ENCODE assay signal across 17 mouse cellular contexts in genomic region chr4:156084096-156084879, GRCm38 (mm10). TPM values are rescaled to one million over a fixed set of nuclear protein-coding genes. Genes with fewer than 3 reads are reported as not detected.
A peak's percentile ranks its signal among the peaks of the same experiment; 100 is the strongest.
DNase-seq lines count a peak whose midpoint lies in the region; ATAC-seq and TF ChIP-seq lines count a peak whose summit lies in the region.
"Had no signal": no experiment of that assay in that cellular context is flagged by ENCODE, and none has a peak within 500 bp of the region (broad histone marks: within the 10 kb centered on the region; RNA-seq: fewer than 3 reads in every experiment).

No protein-coding gene starts in this region.

- no peak overlapping the region for H3K4me3 ChIP-seq in embryonic facial prominence, embryonic 12.5 days
- no peak overlapping the region for H3K4me3 ChIP-seq in embryonic facial prominence, embryonic 10.5 days
- no peak overlapping the region for H3K4me3 ChIP-seq in lung, postnatal 0 days (ENCODE audit: low read depth, low read length)
- no peak overlapping the region for H3K4me3 ChIP-seq in forebrain, embryonic 13.5 days
- H3K4me3 ChIP-seq in layer of hippocampus, adult 2 months = no peak overlapping the region
- H3K4me3 ChIP-seq: embryonic facial prominence, embryonic 15.5 days; midbrain, embryonic 12.5 days had no signal

- no peak for ATAC-seq in embryonic facial prominence, embryonic 12.5 days (ENCODE audit: insufficient number of reproducible peaks, insufficient read depth, low FRiP score, low TSS enrichment)
- ATAC-seq in lung, postnatal 0 days = peak; percentile 55; the same call in 1 of the 2 replicates
- no peak for ATAC-seq in forebrain, embryonic 13.5 days
- ATAC-seq: forebrain, postnatal 0 days had no signal

- WGBS in embryonic facial prominence, embryonic 12.5 days = 73% methylated on average over 9 of the region's 9 CpGs
- WGBS in embryonic facial prominence, embryonic 10.5 days = 85% methylated on average over 9 of the region's 9 CpGs
- WGBS in lung, postnatal 0 days = 58% methylated on average over 9 of the region's 9 CpGs
- WGBS in forebrain, embryonic 13.5 days = 85% methylated on average over 9 of the region's 9 CpGs

- no peak overlapping the region for H3K9ac ChIP-seq in embryonic facial prominence, embryonic 12.5 days
- H3K9ac ChIP-seq in lung, postnatal 0 days (replicated peaks; ENCODE audit: low read depth) = no peak overlapping the region
- no peak overlapping the region for H3K9ac ChIP-seq in forebrain, embryonic 13.5 days
- H3K9ac ChIP-seq: embryonic facial prominence, embryonic 15.5 days; forebrain, postnatal 0 days; liver, embryonic 14.5 days; midbrain, embryonic 12.5 days had no signal

- H3K4me1 ChIP-seq in embryonic facial prominence, embryonic 12.5 days = peaks cover 11% of the 10 kb centered on the region
- H3K4me1 ChIP-seq in embryonic facial prominence, embryonic 10.5 days = peaks cover 12% of the 10 kb centered on the region
- peaks cover 7% of the 10 kb centered on the region; the same call in 1 of the 2 replicates for H3K4me1 ChIP-seq in lung, postnatal 0 days (ENCODE audit: insufficient read depth, low read depth, low read length)
- H3K4me1 ChIP-seq in forebrain, embryonic 13.5 days = no peaks in the 10 kb centered on the region
- H3K4me1 ChIP-seq: midbrain, embryonic 12.5 days had no signal

- H3K27ac ChIP-seq in embryonic facial prominence, embryonic 12.5 days = 0 out of 2 replicates have a peak overlapping the region, but pooled peaks have one; percentile 17
- H3K27ac ChIP-seq in embryonic facial prominence, embryonic 10.5 days (replicated peaks) = no peak overlapping the region; the same call in 1 of the 2 replicates
- peak overlapping the region; percentile 39 for H3K27ac ChIP-seq in lung, postnatal 0 days (ENCODE audit: low read length)
- H3K27ac ChIP-seq in forebrain, embryonic 13.5 days = no peak overlapping the region
- H3K27ac ChIP-seq in layer of hippocampus, adult 2 months = no peak overlapping the region
- H3K27ac ChIP-seq: embryonic facial prominence, embryonic 15.5 days; liver, embryonic 14.5 days; midbrain, embryonic 12.5 days had no signal

- TF ChIP-seq CTCF in lung, postnatal 0 days (IDR thresholded peaks at IDR 0.05) = no peak
- TF ChIP-seq CTCF in layer of hippocampus, adult 2 months (conservative IDR thresholded peaks at IDR 0.05) = no peak

- no peak for TF ChIP-seq EP300 in lung, postnatal 0 days (IDR thresholded peaks at IDR 0.05)

- DNase-seq in embryonic facial prominence, embryonic 10.5 days (ENCODE audit: low spot score) = no peak
- no peak for DNase-seq in lung, postnatal 0 days (ENCODE audit: low spot score)
- DNase-seq in lung, postnatal 14 days = no peak
- DNase-seq in kidney, postnatal 4 days = peak; percentile 57 to 74
- DNase-seq in yolk sac, embryonic 10.5 days (ENCODE audit: low spot score) = peak; percentile 79
- no peak for DNase-seq in layer of hippocampus, adult 2 months (ENCODE audit: low spot score in 2 of 2)
- DNase-seq: forebrain, postnatal 0 days; spleen, adult 18-20 months had no signal

- H3K36me3 ChIP-seq in embryonic facial prominence, embryonic 12.5 days = no peaks in the 10 kb centered on the region
- H3K36me3 ChIP-seq in embryonic facial prominence, embryonic 10.5 days (replicated peaks) = no peaks in the 10 kb centered on the region
- no peaks in the 10 kb centered on the region for H3K36me3 ChIP-seq in lung, postnatal 0 days (ENCODE audit: insufficient read depth, low read length)
- no peaks in the 10 kb centered on the region for H3K36me3 ChIP-seq in forebrain, embryonic 13.5 days (ENCODE audit: poor library complexity, severe bottlenecking)
- H3K36me3 ChIP-seq: embryonic facial prominence, embryonic 15.5 days; midbrain, embryonic 12.5 days had no signal

- no peaks in the 10 kb centered on the region for H3K27me3 ChIP-seq in embryonic facial prominence, embryonic 12.5 days
- no peaks in the 10 kb centered on the region for H3K27me3 ChIP-seq in embryonic facial prominence, embryonic 10.5 days (replicated peaks; ENCODE audit: low read depth, poor library complexity, severe bottlenecking)
- no peaks in the 10 kb centered on the region for H3K27me3 ChIP-seq in lung, postnatal 0 days (replicated peaks; ENCODE audit: insufficient read depth, low read length)
- no peaks in the 10 kb centered on the region for H3K27me3 ChIP-seq in forebrain, embryonic 13.5 days
- H3K27me3 ChIP-seq: embryonic facial prominence, embryonic 15.5 days; midbrain, embryonic 12.5 days had no signal

- H3K9me3 ChIP-seq in embryonic facial prominence, embryonic 12.5 days = no peaks in the 10 kb centered on the region
- H3K9me3 ChIP-seq in embryonic facial prominence, embryonic 10.5 days = no peaks in the 10 kb centered on the region
- H3K9me3 ChIP-seq in lung, postnatal 0 days (ENCODE audit: low read length) = no peaks in the 10 kb centered on the region
- no peaks in the 10 kb centered on the region for H3K9me3 ChIP-seq in forebrain, embryonic 13.5 days (replicated peaks)
- H3K9me3 ChIP-seq: embryonic facial prominence, embryonic 15.5 days; midbrain, embryonic 12.5 days had no signal

- H3K4me2 ChIP-seq in embryonic facial prominence, embryonic 12.5 days (replicated peaks) = no peak overlapping the region
- no peak overlapping the region for H3K4me2 ChIP-seq in lung, postnatal 0 days (replicated peaks; ENCODE audit: low read depth, low read length)
- no peak overlapping the region for H3K4me2 ChIP-seq in forebrain, embryonic 13.5 days
- H3K4me2 ChIP-seq: embryonic facial prominence, embryonic 15.5 days; midbrain, embryonic 12.5 days had no signal

RNA-seq across cellular contexts. Expression of gene Ttll10, which starts 25.1 kb away (rescaled TPM):
- polyA plus RNA-seq in embryonic facial prominence, embryonic 12.5 days (2016; fragmentation: Nextera tagmentation; extraction: Ambion mirVana) = 1.0 and 1.5 TPM in 2 replicates
- polyA plus RNA-seq in embryonic facial prominence, embryonic 10.5 days (2016; fragmentation: Nextera tagmentation; extraction: Ambion mirVana) = 0.69 and 0.95 TPM in 2 replicates
- 2.1 and 2.5 TPM in 2 replicates for polyA plus RNA-seq in lung, postnatal 0 days (2015; fragmentation: Nextera tagmentation; extraction: Ambion mirVana)
- polyA plus RNA-seq in forebrain, embryonic 13.5 days (2015; fragmentation: Nextera tagmentation; extraction: Ambion mirVana) = not detected in 2 replicates
- total RNA-seq in layer of hippocampus, adult 2 months (2021) = under 1 TPM in 1 of 2 experiments, not detected in 1; 0.26 TPM
- total RNA-seq: forebrain, postnatal 0 days; gastrocnemius, postnatal 4 days; left cerebral cortex, postnatal 14 days had no signal
- polyA plus RNA-seq: midbrain, embryonic 12.5 days had no signal

RNA-seq across cellular contexts. Expression of gene 9430015G10Rik, which starts 25.5 kb away (rescaled TPM):
- 54.8 and 55.5 TPM in 2 replicates for polyA plus RNA-seq in embryonic facial prominence, embryonic 12.5 days (2016; fragmentation: Nextera tagmentation; extraction: Ambion mirVana)
- polyA plus RNA-seq in embryonic facial prominence, embryonic 10.5 days (2016; fragmentation: Nextera tagmentation; extraction: Ambion mirVana) = 73.9 and 76.9 TPM in 2 replicates
- polyA plus RNA-seq in lung, postnatal 0 days (2015; fragmentation: Nextera tagmentation; extraction: Ambion mirVana) = 5.9 and 6.8 TPM in 2 replicates
- 46.2 and 50.3 TPM in 2 replicates for polyA plus RNA-seq in forebrain, embryonic 13.5 days (2015; fragmentation: Nextera tagmentation; extraction: Ambion mirVana)
- 10 to 100 TPM; 27.3 to 34.9 TPM for total RNA-seq in layer of hippocampus, adult 2 months (2021)

RNA-seq across cellular contexts. Expression of gene Rnf223, which starts 46.0 kb away (rescaled TPM):
- 0.43 and 0.61 TPM in 2 replicates for polyA plus RNA-seq in embryonic facial prominence, embryonic 12.5 days (2016; fragmentation: Nextera tagmentation; extraction: Ambion mirVana)
- 0.70 and 0.89 TPM in 2 replicates for polyA plus RNA-seq in embryonic facial prominence, embryonic 10.5 days (2016; fragmentation: Nextera tagmentation; extraction: Ambion mirVana)
- 0.07 TPM in 1 of 2 replicates, not detected in the other for polyA plus RNA-seq in lung, postnatal 0 days (2015; fragmentation: Nextera tagmentation; extraction: Ambion mirVana)
- polyA plus RNA-seq in forebrain, embryonic 13.5 days (2015; fragmentation: Nextera tagmentation; extraction: Ambion mirVana) = 0.81 and 0.87 TPM in 2 replicates
- 1 to 10 TPM in 1 of 2 experiments, under 1 TPM in 1; 0.79 to 1.1 TPM for total RNA-seq in layer of hippocampus, adult 2 months (2021)
- total RNA-seq: hematopoietic stem cell, adult 5-6 weeks had no signal

RNA-seq across cellular contexts. Expression of gene Tnfrsf18, which starts 58.3 kb away (rescaled TPM):
- 1.9 and 2.3 TPM in 2 replicates for polyA plus RNA-seq in embryonic facial prominence, embryonic 12.5 days (2016; fragmentation: Nextera tagmentation; extraction: Ambion mirVana)
- 1.2 and 1.4 TPM in 2 replicates for polyA plus RNA-seq in embryonic facial prominence, embryonic 10.5 days (2016; fragmentation: Nextera tagmentation; extraction: Ambion mirVana)
- polyA plus RNA-seq in lung, postnatal 0 days (2015; fragmentation: Nextera tagmentation; extraction: Ambion mirVana) = 1.6 and 1.9 TPM in 2 replicates
- 0.83 and 0.98 TPM in 2 replicates for polyA plus RNA-seq in forebrain, embryonic 13.5 days (2015; fragmentation: Nextera tagmentation; extraction: Ambion mirVana)
- total RNA-seq in layer of hippocampus, adult 2 months (2021) = not detected
- total RNA-seq: forebrain, postnatal 0 days; layer of hippocampus, adult 18-20 months had no signal

Comparison
In these comparisons a context has a peak if more than half of its experiments do, and no peak if none do; other contexts are left out.
1. H3K27ac ChIP-seq: peak in embryonic facial prominence, embryonic 12.5 days (single experiment) and lung, postnatal 0 days (single experiment); none in embryonic facial prominence, embryonic 10.5 days (single experiment), forebrain, embryonic 13.5 days (single experiment) and layer of hippocampus, adult 2 months (single experiment).
2. DNase-seq: peak in kidney, postnatal 4 days (2 of 2) and yolk sac, embryonic 10.5 days (single experiment); none in embryonic facial prominence, embryonic 10.5 days (single experiment), lung, postnatal 0 days (single experiment), lung, postnatal 14 days (single experiment) and layer of hippocampus, adult 2 months (0 of 2).